Mouse (Mus musculus): Measurements from ENCODE around the gene Kbtbd13. TPM values are rescaled to one million over a fixed set of nuclear protein-coding genes. Genes with fewer than 3 reads are reported as not detected.

The Kbtbd13 gene
- total RNA-seq (2012; rRNA removed): not detected in 2 replicates
- not detected in 2 replicates for total RNA-seq (2014; rRNA removed)
- not detected in 2 replicates for polyA plus RNA-seq (2012; ENCODE audit: insufficient read length, low read depth)

DNA sequence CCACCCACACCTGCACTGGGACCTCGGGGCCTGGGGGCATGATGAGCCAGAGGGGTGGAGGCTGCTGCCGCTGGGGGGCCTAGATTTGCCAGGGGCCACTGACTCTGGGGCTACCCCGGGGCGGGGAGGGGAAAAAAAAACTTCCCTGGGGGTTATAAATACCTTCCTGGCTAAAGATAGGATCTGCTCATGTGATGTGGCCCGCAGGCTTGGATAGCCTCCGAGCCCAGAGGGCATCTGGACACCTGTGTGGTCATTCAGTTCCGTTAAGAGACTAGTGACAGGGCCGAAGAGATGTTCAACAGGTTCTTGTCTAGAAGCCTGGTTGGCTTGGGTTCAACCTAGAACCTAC, at the start of gene Kbtbd13:
Gene Kbtbd13 (minus strand): TSS at position 40 of the 352 bp plus-strand sequence.
- Histone ChIP-seq H3K79me2 (replicated peaks; ENCODE audit: control insufficient read depth, extremely low read depth, insufficient read depth, poor library complexity, severe bottlenecking) (no peaks in the 10 kb centered on the region), H3K4me3 (replicated peaks in 1 of 3; ENCODE audit: low read depth in 2 of 3, low read length in 2 of 3, poor library complexity in 1 of 3) (no peak within 1 kb of the TSS), H3K4me2 (ENCODE audit: insufficient read depth, low read depth, poor library complexity, severe bottlenecking) (no peak within 1 kb of the TSS), H3K36me3 (replicated peaks in 1 of 2; ENCODE audit: control insufficient read depth in 1 of 2, insufficient read depth in 1 of 2, low read length in 1 of 2) (no peaks in the 10 kb centered on the region), H3K27ac (ENCODE audit: insufficient read depth, low read depth) (no peak within 1 kb of the TSS), H3K9ac (ENCODE audit: insufficient read depth, low read depth) (no peak within 1 kb of the TSS), H3K4me1 (ENCODE audit: control insufficient read depth in 1 of 2, insufficient read depth in 2 of 2) (peaks cover 0 to 6% of the 10 kb centered on the region in 2 experiments; a peak in 2 of 4 replicates), H3K9me3 (replicated peaks; ENCODE audit: low read length) (peaks cover 4% of the 10 kb centered on the region), H3K27me3 (replicated peaks) (peaks cover 4% of the 10 kb centered on the region)
- dilution Hi-C loops (cut with MboI; ENCODE audit: extremely low pct_ligation_motif_present, extremely low pct_unique_long_range_greater_than_20kb, low sequenced_read_pairs) (no loop called here), in situ Hi-C loops (cut with MboI; ENCODE audit: low pct_ligation_motif_present, low pct_unique_long_range_greater_than_20kb, low sequenced_read_pairs) (no loop called here)
- no peak for DNase-seq (ENCODE audit: extremely low read depth)
- TF ChIP-seq HCFC1 (IDR thresholded peaks at IDR 0.05; ENCODE audit: low read depth, low read length) (no peak), SIN3A (IDR thresholded peaks at IDR 0.05; ENCODE audit: low read length) (no peak), UBTF (IDR thresholded peaks at IDR 0.05; ENCODE audit: low read depth, low read length) (no peak), MAZ (IDR thresholded peaks at IDR 0.05; ENCODE audit: low read depth, low read length) (no peak), USF2 (conservative IDR thresholded peaks at IDR 0.05; ENCODE audit: low read depth, low read length) (no peak), JUN (IDR thresholded peaks at IDR 0.05; ENCODE audit: insufficient read depth, low read depth, low read length) (no peak), ETS1 (conservative IDR thresholded peaks at IDR 0.05; ENCODE audit: low read depth, low read length) (no peak), TBP (conservative IDR thresholded peaks at IDR 0.05; ENCODE audit: low read depth, low read length) (no peak), USF1 (IDR thresholded peaks at IDR 0.05; ENCODE audit: low read depth, low read length) (no peak), CHD2 (IDR thresholded peaks at IDR 0.05; ENCODE audit: low read length) (no peak), ELF1 (IDR thresholded peaks at IDR 0.05; ENCODE audit: low read depth, low read length) (no peak), IRF4 (IDR thresholded peaks at IDR 0.05; ENCODE audit: low read depth, low read length) (no peak), GABPA (IDR thresholded peaks at IDR 0.05; ENCODE audit: insufficient replicate concordance, low read depth, low read length) (no peak)

GRCm38 (mm10) chr9:65435671-65436301, 44.3 kb upstream of the Kbtbd13 start, which contains the start of gene Mtfmt:
TSS of gene Mtfmt (plus strand) at chr9:65435782.
- peaks cover 3% of the 10 kb centered on the region for H3K9me3 ChIP-seq (replicated peaks; ENCODE audit: low read length)
- peaks cover 15% of the 10 kb centered on the region for H3K79me2 ChIP-seq (replicated peaks; ENCODE audit: control insufficient read depth, extremely low read depth, insufficient read depth, poor library complexity, severe bottlenecking)
- peak; percentile 96 for DNase-seq (ENCODE audit: extremely low read depth)
- H3K4me2 ChIP-seq (ENCODE audit: insufficient read depth, low read depth, poor library complexity, severe bottlenecking): peak within 1 kb of the TSS; percentile 88
- H3K4me3 ChIP-seq (replicated peaks in 1 of 3; ENCODE audit: low read depth in 2 of 3, low read length in 2 of 3, poor library complexity in 1 of 3): peak within 1 kb of the TSS; percentile 76 to 99 (median 92)
- H3K27me3 ChIP-seq (replicated peaks): peaks cover 1% of the 10 kb centered on the region
- H3K4me1 ChIP-seq (ENCODE audit: control insufficient read depth in 1 of 2, insufficient read depth in 2 of 2): peaks cover 0 to 21% of the 10 kb centered on the region in 2 experiments; a peak in 2 of 4 replicates
- H3K36me3 ChIP-seq (replicated peaks in 1 of 2; ENCODE audit: control insufficient read depth in 1 of 2, insufficient read depth in 1 of 2, low read length in 1 of 2): peaks cover 9 to 28% of the 10 kb centered on the region in 2 experiments
- H3K27ac ChIP-seq (ENCODE audit: insufficient read depth, low read depth): no peak within 1 kb of the TSS
- TF ChIP-seq JUN (IDR thresholded peaks at IDR 0.05; ENCODE audit: insufficient read depth, low read depth, low read length) (no peak), POLR2AphosphoS2 (IDR thresholded peaks at IDR 0.05; ENCODE audit: low read depth, low read length) (peak; percentile 86), MYC (IDR thresholded peaks at IDR 0.05; ENCODE audit: low read depth, low read length) (peak; percentile 33; the same call in 1 of the 2 replicates), ETS1 (conservative IDR thresholded peaks at IDR 0.05; ENCODE audit: low read depth, low read length) (no peak), HCFC1 (IDR thresholded peaks at IDR 0.05; ENCODE audit: low read depth, low read length) (peak; percentile 65), ELF1 (IDR thresholded peaks at IDR 0.05; ENCODE audit: low read depth, low read length) (peak; percentile 87), TCF12 (IDR thresholded peaks at IDR 0.05; ENCODE audit: low read depth, low read length) (peak; percentile 84), NELFE (IDR thresholded peaks at IDR 0.05; ENCODE audit: low read depth, low read length) (peak; percentile 95), RCOR1 (conservative IDR thresholded peaks at IDR 0.05; ENCODE audit: low read depth, low read length) (0 out of 2 replicates have a peak, but pooled peaks have one; percentile 34), JUND (conservative IDR thresholded peaks at IDR 0.05; ENCODE audit: low read depth, low read length) (no peak), ZMIZ1 (IDR thresholded peaks at IDR 0.05; ENCODE audit: low read depth, low read length) (peak; percentile 93), KAT2A (IDR thresholded peaks at IDR 0.05; ENCODE audit: insufficient replicate concordance, low read length) (0 out of 2 replicates have a peak, but pooled peaks have one; percentile 33), MAX (IDR thresholded peaks at IDR 0.05; ENCODE audit: low read length) (peak; percentile 83), SIN3A (IDR thresholded peaks at IDR 0.05; ENCODE audit: low read length) (peak; percentile 92), USF2 (conservative IDR thresholded peaks at IDR 0.05; ENCODE audit: low read depth, low read length) (no peak), GABPA (IDR thresholded peaks at IDR 0.05; ENCODE audit: insufficient replicate concordance, low read depth, low read length) (no peak), NRF1 (IDR thresholded peaks at IDR 0.05; ENCODE audit: low read depth, low read length) (peak; percentile 98), UBTF (IDR thresholded peaks at IDR 0.05; ENCODE audit: low read depth, low read length) (no peak; the same call in 1 of the 2 replicates), EP300 (IDR thresholded peaks at IDR 0.05; ENCODE audit: low read length) (no peak), BHLHE40 (IDR thresholded peaks at IDR 0.05; ENCODE audit: low read depth, low read length) (0 out of 2 replicates have a peak, but pooled peaks have one; percentile 11), IRF4 (IDR thresholded peaks at IDR 0.05; ENCODE audit: low read depth, low read length) (peak; percentile 45; the same call in 1 of the 2 replicates), POLR2A (IDR thresholded peaks at IDR 0.05; ENCODE audit: low read depth, low read length) (peak; percentile 96), MAZ (IDR thresholded peaks at IDR 0.05; ENCODE audit: low read depth, low read length) (0 out of 2 replicates have a peak, but pooled peaks have one; percentile 55), CHD2 (IDR thresholded peaks at IDR 0.05; ENCODE audit: low read length) (no peak), MXI1 (IDR thresholded peaks at IDR 0.05; ENCODE audit: low read depth, low read length) (peak; percentile 93), ZC3H11A (IDR thresholded peaks at IDR 0.05; ENCODE audit: low read depth, low read length) (no peak)
- H3K9ac ChIP-seq (ENCODE audit: insufficient read depth, low read depth): peak within 1 kb of the TSS; percentile 76
- dilution Hi-C loops (cut with MboI; ENCODE audit: extremely low pct_ligation_motif_present, extremely low pct_unique_long_range_greater_than_20kb, low sequenced_read_pairs) (no loop called here), in situ Hi-C loops (cut with MboI; ENCODE audit: low pct_ligation_motif_present, low pct_unique_long_range_greater_than_20kb, low sequenced_read_pairs) (no loop called here)

All from CH12.LX (cell line).